Mouse (Mus musculus) left cerebral cortex, postnatal 36 days (tissue): ENCODE measurements around the gene Kif24. TPM values are rescaled to one million over a fixed set of nuclear protein-coding genes. Genes with fewer than 3 reads are reported as not detected.
"Not testable (repeated sequence)": the region's sequence is repeated elsewhere in the genome, so short reads cannot be mapped to it uniquely, and the experiment has no call there.

Source experiments
- DNase-seq, 2 experiments: peaks; one replicate each; pipeline ENCODE4 v3.0.0; 2021 to 2022; ENCODE audit warnings: low spot score in 2 of 2, mixed read lengths in 1 of 2
- intact Hi-C: fragments of 180-260 bp; cut with DNase I; formaldehyde crosslinking; loops from one replicate; pipeline ENCODE4 v1.15.1; 2025
- total RNA-seq, 2 experiments: library from RNA; stranded (reverse); gene quantifications; 2 replicates each; pipeline ENCODE4 v1.2.3; 2021

Gene Kif24
- total RNA-seq, 2 experiments from 2014 or later = 1.2 to 1.8 TPM

DNA sequence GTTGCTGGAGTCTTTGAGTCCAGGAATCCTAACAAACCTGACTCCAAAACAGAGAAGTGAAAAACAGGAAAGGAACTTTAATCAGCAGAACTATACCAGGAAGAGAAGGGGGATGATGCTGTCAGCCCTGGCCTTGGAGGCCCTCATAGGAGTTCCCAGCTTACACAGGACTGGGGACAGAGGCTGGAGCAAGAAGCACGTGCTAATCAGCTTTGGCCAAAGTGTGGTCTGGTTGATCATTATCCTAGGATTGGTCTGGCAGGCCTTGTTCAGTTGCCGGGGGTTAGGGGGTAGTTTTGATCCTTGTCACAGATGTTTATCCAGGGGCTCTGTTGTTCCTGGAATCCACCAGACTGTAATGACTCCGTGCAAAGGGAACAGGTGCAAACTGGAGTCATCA lies 29.7 kb upstream of the Kif24 start:
- intact Hi-C loops = no loop called here
- DNase-seq = no peak

DNA sequence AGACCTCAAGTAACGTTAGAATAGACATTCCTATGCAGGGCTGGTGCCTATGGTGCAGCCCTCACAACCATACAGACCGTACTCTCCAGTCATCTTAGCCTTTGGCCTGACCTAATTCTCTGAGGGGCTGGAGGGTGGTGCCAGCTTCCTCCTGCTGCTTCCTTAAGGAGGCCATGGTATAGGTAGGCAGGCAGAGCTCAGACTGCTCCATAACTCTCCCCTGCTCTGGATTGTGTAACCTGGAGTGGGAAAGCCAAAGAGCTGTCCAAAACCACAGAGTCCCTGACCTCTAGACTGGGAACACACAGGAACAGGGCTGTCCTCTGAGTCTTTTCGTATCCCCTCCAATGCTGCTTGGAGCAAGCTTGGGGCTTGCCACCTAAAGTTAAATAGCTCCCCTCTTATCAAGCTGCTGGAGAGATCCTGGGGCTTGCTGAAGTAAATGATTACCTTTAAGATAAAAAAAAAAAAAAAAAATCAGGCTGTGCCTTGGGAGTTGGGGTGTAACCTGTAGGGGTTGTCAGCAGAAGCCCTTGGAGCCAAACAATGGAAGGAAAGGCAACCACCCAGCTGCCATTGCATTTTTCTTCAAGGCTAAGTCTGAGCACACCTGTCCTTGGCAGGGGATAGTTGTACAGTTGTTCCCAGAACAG lies 28.9 kb upstream of the Kif24 start:
- intact Hi-C loops = no loop called here
- DNase-seq = no peak

DNA sequence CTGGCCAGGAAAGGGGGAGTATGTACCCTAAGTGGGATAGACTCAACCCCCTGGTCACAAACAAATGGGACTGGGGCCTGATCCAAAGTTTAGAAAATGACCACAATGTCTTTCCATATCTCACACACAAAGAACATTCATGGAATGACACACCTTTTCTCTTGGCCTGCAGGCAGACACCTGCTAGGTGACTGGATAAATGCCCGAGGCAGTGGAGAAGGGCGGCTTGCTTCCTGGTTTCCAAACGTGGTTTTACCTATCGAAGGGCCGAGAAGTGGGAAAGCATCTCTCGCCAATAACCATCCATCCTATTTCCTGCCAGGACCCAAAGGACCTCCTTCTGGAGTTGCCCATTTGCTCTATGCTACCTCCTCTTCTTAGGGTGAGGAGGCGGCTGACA lies 28.3 kb upstream of the Kif24 start:
- intact Hi-C loops = no loop called here
- no peak for DNase-seq

DNA sequence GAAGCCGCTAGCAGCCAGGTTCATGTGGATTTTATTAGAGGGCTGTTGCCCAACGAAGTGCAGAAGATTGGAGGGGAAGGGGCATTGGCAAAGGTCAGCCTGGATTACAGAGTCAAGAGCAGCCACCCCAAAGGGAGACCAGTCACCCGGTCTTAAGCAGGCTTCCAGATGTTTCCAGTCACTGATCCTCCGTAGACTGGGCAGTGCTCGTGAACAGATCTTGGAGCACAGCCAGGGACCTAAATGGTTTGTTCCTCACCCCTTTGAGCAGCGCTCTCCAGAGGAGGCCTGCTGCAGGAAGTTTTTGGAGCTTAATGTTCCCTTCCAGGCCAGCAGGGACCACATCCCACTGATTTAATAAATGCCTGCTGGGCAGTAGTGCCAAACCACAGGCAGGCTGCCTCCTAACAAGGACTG lies 16.9 kb upstream of the Kif24 start:
- intact Hi-C loops = no loop called here
- DNase-seq = no peak

DNA sequence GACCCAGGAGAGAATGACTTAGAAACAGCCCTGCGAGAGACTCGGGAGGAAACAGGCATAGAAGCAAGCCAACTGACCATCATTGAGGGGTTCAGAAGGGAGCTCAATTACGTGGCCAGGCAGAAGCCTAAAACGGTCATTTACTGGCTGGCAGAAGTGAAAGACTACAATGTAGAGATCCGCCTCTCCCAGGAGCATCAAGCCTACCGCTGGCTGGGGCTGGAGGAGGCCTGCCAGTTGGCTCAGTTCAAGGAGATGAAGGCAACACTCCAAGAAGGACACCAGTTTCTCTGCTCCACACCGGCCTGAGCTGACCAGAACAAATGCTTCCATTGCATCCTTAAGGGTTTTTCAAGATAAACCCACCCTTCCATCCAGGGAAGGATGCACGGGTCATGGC lies 15.6 kb upstream of the Kif24 start:
- intact Hi-C loops = loop anchor here (1.0 kb wide), 1 partner anchor 22 kb away; no protein-coding TSS in a partner anchor
- DNase-seq = no peak

DNA sequence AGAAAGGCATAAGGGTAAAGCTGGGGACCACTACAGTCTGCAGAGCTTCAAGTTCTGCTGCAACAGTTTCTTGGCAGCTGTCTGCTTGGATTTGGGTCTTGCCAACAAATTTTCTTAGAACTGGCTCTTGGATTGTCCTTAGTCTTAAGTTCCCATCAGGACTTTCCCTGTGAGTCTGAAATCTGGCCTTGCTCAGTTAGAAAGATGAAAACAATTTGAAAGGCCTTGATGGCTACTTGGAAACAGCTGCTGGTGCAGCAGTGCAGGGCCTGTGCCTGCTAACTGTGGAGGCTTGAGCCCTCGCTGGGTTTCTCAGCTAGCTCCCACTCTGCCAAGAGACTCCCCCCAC lies 14.7 kb upstream of the Kif24 start:
- intact Hi-C loops = no loop called here
- DNase-seq = no peak

DNA sequence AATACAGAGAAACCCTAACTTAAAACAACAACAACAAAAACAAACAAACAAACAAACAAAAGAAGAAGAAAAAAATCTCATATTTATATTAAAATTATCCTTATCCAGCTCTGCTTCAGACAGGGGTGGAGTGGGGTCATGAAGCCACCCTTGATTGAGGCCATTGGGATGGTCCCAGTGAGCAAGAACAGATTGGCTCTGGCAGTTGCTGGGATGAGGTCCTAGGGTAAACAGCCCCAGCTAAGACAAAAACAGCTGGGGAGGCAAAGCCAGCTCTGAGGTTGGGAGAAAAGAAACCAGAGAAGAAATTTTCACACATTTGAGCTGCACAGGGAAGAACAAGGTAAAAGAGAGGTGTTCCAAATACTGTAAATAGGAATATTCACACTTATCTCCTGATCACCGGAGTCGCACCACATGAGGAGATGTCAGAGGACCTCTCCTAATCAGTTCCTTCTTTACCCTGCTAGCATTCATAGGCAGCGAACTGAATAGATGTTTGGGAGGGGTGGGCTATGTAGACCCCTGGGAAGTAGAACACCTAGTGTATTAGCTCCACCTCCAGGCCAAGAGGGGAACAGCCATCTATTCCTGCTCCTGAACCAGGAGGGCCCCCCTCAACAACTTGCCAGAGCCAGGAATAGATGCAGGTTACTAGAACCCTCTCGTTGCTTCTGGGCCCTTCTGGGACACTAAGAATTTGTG lies 14.2 kb upstream of the Kif24 start:
- intact Hi-C loops = no loop called here
- DNase-seq = no peak

DNA sequence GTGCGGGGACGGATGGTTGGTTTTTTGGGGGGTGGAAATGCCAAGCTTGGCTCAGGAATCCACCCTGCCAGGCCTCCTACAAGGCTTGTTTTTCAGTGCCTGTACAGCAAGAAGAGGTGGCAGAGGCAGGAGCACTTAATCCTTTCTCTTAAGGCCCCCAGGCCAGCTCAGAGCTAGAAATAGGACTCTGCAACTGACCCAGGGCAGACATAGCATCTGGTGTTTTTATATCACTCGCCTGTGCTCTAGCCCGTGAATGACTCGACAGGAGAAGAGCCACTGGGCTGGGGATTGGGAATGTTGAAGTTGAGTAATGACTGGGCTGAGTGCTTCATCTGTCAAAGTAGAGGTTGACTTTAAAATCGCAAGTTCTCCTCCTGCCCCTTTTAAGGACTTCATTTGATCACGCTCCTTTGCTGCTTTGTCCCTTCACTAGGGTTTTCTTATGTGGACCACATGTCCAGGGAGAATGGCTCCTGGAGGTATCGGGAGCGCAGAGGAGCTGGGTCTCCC lies 13.0 kb upstream of the Kif24 start:
- intact Hi-C loops = no loop called here
- no peak for DNase-seq

DNA sequence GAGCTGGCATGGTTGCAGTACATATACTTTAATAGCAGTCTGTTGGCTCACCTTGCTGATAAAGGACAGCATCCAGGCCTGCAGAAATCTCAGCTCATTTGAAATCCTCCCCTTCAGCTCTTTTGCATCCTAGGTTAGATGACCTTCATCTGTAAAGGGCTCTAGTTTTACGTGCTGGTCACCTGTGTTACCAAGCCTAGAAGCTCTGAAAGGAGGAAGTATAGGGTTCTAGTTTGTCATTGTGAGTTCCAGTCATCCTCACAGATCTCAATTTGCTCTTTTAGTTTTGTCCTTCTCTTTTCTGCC lies 6.7 kb upstream of the Kif24 start:
- DNase-seq = no peak
- intact Hi-C loops = no loop called here

DNA sequence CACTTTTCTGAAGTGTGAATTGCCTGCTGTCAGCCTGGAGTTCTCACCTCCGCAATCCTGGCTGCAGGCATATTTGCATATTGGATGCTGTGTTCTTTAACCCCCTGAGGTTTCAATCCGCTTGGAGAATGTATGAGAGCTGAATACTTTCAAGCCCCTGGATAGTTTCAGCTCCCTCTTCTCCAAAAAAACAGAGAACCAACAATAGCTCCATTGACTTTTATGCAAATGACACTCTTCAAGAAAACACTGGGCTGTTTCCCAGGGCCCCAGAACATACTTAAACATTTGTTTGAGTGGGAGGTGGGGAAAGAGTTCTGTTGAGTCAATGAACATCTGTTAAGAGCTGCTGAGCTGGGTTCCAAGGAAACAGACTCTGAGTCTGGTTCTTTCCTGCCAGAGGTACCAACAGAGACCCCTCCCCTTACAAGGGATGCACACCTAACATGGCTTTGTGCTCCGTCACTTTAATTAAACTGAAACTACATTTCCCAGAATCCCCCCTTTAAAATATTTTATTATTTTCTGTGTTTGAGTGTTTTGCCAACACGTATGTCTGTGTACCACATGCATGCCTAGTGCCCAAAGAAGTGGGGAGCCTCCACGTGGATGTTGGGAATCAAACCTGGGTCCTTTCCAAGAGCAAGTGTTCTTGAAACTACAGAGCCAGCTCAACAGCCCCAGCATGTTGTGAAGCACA lies 6.1 kb upstream of the Kif24 start:
- intact Hi-C loops = no loop called here
- peak; percentile 56 to 62 for DNase-seq

DNA sequence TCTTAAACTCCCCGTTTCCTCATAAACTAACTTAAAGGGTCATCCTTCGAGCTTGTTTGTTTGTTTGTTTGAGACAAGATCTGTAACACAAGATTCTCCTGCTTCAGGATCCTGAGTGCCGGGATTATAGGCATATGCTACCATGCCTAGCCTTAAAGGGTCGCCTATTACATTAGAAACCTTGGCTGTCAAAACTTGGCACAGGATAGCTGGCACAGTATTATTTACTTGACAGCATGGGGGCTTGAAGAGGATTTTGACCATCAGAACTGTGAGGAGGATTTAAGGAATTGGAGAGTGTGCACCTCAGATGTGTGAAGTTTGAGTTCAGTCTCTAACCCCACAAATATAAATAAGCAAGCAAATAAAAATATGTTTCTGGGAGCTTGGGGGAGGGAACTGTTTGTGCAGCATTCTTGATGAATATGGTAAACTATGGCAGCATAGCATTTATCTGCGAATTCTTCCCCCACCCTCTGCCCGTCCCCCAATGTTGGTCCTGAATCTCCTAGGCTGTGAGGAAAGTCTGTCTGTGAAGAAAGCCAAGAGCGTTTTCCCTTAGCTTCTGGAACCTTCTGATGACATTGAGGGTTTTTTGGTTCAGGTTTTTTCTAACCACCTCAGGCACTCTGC lies 5.5 kb upstream of the Kif24 start:
- intact Hi-C loops = no loop called here

DNA sequence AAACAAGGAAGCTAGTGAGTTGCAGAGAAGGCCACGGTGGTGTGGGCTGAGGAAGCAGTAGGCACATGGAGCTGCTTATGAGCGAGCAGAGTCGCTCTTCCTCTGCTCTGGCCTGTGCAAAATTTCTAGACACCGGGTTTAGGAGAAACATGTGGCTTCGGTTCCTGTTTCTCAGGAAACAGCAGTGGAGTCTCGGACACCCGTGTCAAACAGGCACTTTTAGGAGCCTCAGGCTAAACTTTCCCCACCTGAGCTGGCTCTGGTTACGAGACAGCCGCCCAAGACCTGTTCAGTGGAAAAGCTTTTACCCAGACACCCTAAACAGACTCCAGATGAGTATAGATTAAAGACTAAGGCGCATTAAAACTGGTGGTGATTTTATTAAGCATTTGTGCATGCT lies 4.5 kb upstream of the Kif24 start:
- intact Hi-C loops = loop anchor here (2.0 kb wide), 1 partner anchor 146 kb away; no protein-coding TSS in a partner anchor
- no peak for DNase-seq

More for the DNA sequence above, 5.5 kb upstream of the Kif24 start:
- no peak for DNase-seq

DNA sequence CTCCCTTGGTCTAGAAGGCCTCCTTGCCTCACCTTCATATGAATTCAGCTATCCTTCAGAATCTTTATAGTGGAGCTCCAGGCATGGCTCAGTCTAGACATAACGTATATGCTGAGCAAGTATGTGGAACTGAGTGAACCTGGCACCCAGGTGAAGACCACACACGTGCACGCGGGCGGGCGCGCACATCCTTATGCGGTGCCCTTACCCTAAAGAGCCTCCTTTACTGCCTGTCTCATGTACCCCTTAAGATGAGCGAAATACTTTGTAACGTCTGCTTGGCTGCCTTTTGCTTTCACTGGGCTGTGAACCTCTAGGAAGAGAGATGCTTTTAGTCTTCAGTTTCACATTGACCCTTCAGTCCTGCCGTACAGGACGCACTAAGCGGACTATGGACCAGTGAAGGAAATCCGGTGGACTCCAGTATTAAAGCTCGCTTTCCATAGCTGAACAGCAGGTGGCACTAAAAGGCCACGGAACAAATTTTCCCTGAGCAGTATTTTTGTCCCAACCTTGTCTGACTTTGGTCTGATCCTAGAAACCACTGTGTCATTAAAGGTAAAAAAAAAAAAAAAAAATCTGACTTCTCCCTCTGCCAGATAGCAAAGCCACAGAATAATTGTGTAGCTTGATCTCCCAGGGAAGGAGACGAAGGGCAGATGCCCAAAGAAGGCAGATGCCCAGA lies 3.9 kb upstream of the Kif24 start:
- DNase-seq = peak; percentile 33 to 68
- intact Hi-C loops = loop anchor here (1.0 to 2.0 kb wide), 2 partner anchors 146 to 239 kb away; no protein-coding TSS in a partner anchor

DNA sequence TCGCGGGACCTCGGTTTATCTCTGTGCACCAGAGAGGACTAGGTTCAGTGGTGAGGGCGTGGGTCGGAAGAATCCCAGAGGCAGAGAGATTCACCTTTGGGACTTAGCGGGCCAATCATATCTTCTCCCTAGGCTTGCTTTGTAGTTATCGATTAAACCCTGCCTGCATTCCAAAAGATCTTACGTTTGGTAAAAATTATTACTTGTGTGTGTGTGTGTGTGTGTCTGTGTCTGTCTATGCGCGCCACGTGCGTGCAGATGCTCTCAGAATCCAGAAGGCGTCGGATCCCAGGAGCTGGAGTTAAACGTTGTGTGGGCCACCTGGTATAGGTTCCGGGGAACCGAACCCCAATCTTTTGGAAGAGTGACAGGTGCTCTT lies 589 bp upstream of the Kif24 start:
- intact Hi-C loops = no loop called here
- no peak for DNase-seq

DNA sequence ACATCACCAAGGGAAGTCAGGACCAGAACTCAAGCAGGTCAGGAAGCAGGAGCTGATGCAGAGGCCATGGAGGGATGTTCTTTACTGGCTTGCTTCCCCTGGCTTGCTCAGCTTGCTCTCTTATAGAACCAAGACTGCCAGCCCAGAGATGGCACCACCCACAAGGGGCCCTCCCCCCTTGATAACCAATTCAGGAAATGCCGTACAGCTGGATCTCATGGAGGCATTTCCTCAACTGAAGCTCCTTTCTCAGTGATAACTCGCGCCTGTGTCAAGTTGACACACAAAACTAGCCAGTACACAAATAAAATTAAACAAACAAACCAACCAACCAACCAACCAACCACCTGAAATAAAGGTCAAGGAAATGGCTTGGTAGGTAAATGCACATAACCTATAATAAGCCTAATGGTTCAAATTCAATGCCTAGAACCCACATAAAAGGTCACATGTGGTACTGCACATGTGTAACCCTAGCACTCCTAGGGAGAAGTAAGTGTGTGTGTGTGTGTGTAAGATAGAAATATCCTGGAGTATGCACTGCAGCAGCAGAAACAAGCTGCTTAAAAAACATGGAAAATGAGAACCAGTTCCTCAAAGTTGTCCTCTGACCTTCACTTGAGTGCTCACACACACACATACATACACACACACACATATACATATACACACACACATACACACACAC lies 1.5 kb downstream of the Kif24 start:
- intact Hi-C loops, DNase-seq: not testable (repeated sequence)

DNA sequence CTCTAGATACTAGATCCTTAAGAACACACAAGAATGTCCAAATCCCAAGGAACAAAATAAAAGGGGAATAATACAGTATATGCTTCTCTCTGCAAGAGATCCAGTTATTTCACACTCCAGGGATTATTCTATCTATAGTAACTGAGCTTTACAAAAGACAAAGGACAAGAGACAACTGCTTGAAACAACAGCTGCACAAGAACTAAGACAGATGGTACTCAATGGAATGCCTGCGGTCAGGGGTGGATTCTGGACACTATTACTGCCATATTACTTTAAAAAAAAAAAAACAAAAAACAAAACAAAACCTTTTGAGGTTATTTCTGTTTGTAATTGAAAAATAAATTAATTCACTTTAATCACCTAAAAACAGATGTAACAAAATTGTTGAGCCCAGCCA lies 4.0 kb downstream of the Kif24 start:
- intact Hi-C loops = no loop called here

DNA sequence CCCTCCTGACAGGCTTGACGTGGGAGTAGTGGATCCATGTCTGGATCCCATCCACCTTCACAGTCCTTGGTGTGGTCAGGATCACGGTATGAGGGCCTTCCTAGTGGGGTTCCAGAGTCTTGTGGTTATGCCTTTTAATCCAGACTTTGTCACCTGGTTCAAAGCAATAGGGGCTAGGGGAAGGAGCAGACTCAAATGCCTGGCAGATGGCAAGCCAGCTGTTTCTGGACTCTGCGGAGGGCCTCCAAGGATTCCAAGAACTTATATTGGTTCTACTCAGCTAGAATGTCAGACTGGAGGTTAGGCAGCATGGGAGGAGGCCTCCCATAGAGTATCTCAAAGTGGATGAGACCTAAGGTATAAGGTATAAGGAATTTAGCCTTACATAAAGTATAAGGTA lies 17.1 kb downstream of the Kif24 start:
- intact Hi-C loops = no loop called here
- no peak for DNase-seq

More for the DNA sequence above, 4.0 kb downstream of the Kif24 start:
- no peak for DNase-seq

DNA sequence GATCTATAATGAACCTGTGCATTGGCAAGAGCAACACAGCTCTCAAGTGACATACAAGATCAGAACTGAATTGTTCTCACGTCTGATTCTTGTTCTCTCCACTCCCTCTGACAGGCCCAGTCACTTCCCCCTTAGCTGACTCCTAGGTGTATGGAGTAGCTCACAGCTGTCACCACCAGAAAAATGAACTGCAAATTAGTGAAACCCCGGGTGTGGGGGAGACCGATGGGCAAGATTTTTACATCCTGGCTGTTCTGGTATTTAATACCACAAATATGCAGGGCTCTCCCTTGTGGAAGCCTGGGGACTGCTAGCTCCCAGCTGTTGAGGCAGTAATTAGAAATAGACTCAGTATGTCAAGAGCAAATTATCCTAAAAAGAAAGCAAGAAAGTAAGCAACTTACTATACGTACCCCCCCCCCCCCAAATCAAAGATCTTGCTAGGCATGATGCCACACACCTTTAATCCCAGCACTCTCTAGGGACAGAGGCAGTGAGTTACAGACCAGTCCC lies 21.8 kb downstream of the Kif24 start:
- intact Hi-C loops = no loop called here
- DNase-seq = no peak

DNA sequence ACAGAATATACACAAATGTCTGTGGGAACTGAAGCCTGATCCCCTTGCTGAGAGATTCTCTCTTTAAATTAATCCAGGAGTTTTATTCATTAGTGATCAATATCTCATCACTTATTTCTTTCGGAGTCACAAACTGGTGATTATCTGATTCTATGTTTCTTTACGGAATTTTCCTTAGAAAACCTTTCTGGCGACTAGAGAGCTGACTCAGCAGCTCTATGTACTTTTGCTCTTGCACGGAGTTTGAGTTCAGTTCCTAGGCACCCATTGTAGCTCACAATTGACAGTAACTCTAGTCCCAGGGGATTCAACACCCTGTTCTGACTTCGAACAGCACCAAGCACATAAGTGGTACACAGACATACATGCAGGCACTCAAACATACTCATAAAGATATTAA lies 25.8 kb downstream of the Kif24 start:
- no peak for DNase-seq
- intact Hi-C loops = no loop called here
